ENCODE assay signal across 1 mouse cellular context in the genomic region with DNA sequence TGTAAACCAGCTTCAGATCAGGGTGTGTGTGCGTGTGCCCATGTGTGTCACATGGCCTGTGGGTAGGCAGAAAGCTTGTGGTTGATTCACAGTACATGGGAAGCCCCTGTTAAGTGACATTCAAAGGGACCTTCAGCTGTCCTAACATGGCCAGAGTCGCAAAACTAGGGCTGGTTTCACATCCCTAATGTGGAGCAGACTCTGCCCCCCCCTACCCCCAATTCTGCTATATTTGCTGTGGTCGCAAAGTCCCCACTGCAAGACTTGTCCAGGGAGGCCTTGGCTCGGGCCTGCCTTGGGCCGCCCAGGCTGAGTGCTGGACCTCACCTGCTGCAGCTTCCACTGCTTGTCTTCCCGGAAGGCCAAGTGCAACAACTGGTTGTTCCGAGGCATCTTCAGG.
TF ChIP-seq lines count a peak whose summit lies in the region.

No protein-coding gene starts in this region.

TF ChIP-seq in CH12.LX, 34 proteins besides CTCF, POLR2A, EP300 and RAD21:
- TF ChIP-seq ELF1 (IDR thresholded peaks at IDR 0.05; ENCODE audit: low read depth, low read length): peak; percentile 70
- TF ChIP-seq GABPA (IDR thresholded peaks at IDR 0.05; ENCODE audit: insufficient replicate concordance, low read depth, low read length): no peak
- TF ChIP-seq MYC (IDR thresholded peaks at IDR 0.05; ENCODE audit: low read depth, low read length): peak; percentile 83
- no peak for TF ChIP-seq TBP (conservative IDR thresholded peaks at IDR 0.05; ENCODE audit: low read depth, low read length)
- peak; percentile 96 for TF ChIP-seq IRF4 (IDR thresholded peaks at IDR 0.05; ENCODE audit: low read depth, low read length)
- no peak for TF ChIP-seq PAX5 (IDR thresholded peaks at IDR 0.05; ENCODE audit: low read length)
- TF ChIP-seq CHD2 (IDR thresholded peaks at IDR 0.05; ENCODE audit: low read length): no peak
- no peak; the same call in 1 of the 2 replicates for TF ChIP-seq SIN3A (IDR thresholded peaks at IDR 0.05; ENCODE audit: low read length)
- peak; percentile 62; the same call in 1 of the 2 replicates for TF ChIP-seq TCF12 (IDR thresholded peaks at IDR 0.05; ENCODE audit: low read depth, low read length)
- no peak for TF ChIP-seq ZMIZ1 (IDR thresholded peaks at IDR 0.05; ENCODE audit: low read depth, low read length)
- TF ChIP-seq RCOR1 (conservative IDR thresholded peaks at IDR 0.05; ENCODE audit: low read depth, low read length): no peak
- no peak for TF ChIP-seq ZC3H11A (IDR thresholded peaks at IDR 0.05; ENCODE audit: low read depth, low read length)
- 0 out of 2 replicates have a peak, but pooled peaks have one; percentile 31 for TF ChIP-seq NELFE (IDR thresholded peaks at IDR 0.05; ENCODE audit: low read depth, low read length)
- peak; percentile 66 for TF ChIP-seq USF2 (conservative IDR thresholded peaks at IDR 0.05; ENCODE audit: low read depth, low read length)
- TF ChIP-seq MXI1 (IDR thresholded peaks at IDR 0.05; ENCODE audit: low read depth, low read length): peak; percentile 80; the same call in 1 of the 2 replicates
- peak; percentile 41 for TF ChIP-seq HCFC1 (IDR thresholded peaks at IDR 0.05; ENCODE audit: low read depth, low read length)
- peak; percentile 83 for TF ChIP-seq MEF2A (IDR thresholded peaks at IDR 0.05; ENCODE audit: borderline replicate concordance, low read depth, low read length)
- peak; percentile 88 for TF ChIP-seq MAX (IDR thresholded peaks at IDR 0.05; ENCODE audit: low read length)
- no peak for TF ChIP-seq JUN (IDR thresholded peaks at IDR 0.05; ENCODE audit: insufficient read depth, low read depth, low read length)
- TF ChIP-seq KAT2A (IDR thresholded peaks at IDR 0.05; ENCODE audit: insufficient replicate concordance, low read length): no peak
- TF ChIP-seq ZKSCAN1 (IDR thresholded peaks at IDR 0.05; ENCODE audit: borderline replicate concordance, low read depth, low read length): no peak
- peak; percentile 87 for TF ChIP-seq BHLHE40 (IDR thresholded peaks at IDR 0.05; ENCODE audit: low read depth, low read length)
- no peak for TF ChIP-seq ZNF384 (IDR thresholded peaks at IDR 0.05; ENCODE audit: low read depth, low read length)
- TF ChIP-seq JUND (conservative IDR thresholded peaks at IDR 0.05; ENCODE audit: low read depth, low read length): no peak
- TF ChIP-seq E2F4 (IDR thresholded peaks at IDR 0.05; ENCODE audit: insufficient replicate concordance, low read depth, low read length): no peak
- no peak for TF ChIP-seq POLR2AphosphoS2 (IDR thresholded peaks at IDR 0.05; ENCODE audit: low read depth, low read length)
- TF ChIP-seq ETS1 (conservative IDR thresholded peaks at IDR 0.05; ENCODE audit: low read depth, low read length): peak; percentile 74
- TF ChIP-seq CHD1 (IDR thresholded peaks at IDR 0.05; ENCODE audit: low read depth, low read length): no peak
- TF ChIP-seq MAZ (IDR thresholded peaks at IDR 0.05; ENCODE audit: low read depth, low read length): peak; percentile 72; the same call in 1 of the 2 replicates
- TF ChIP-seq USF1 (IDR thresholded peaks at IDR 0.05; ENCODE audit: low read depth, low read length): peak; percentile 78
- no peak for TF ChIP-seq MAFK (IDR thresholded peaks at IDR 0.05; ENCODE audit: insufficient replicate concordance, low read length)
- TF ChIP-seq SMC3 (IDR thresholded peaks at IDR 0.05; ENCODE audit: low read depth, low read length): no peak
- no peak for TF ChIP-seq NRF1 (IDR thresholded peaks at IDR 0.05; ENCODE audit: low read depth, low read length)
- TF ChIP-seq UBTF (IDR thresholded peaks at IDR 0.05; ENCODE audit: low read depth, low read length): peak; percentile 67; the same call in 1 of the 2 replicates
